Mouse (Mus musculus) testis, adult 2 months (tissue): ENCODE data around the gene Olfr1061.
"Not testable (repeated sequence)": the region's sequence is repeated elsewhere in the genome, so short reads cannot be mapped to it uniquely, and the experiment has no call there.

ENCODE experiments used
- CTCF ChIP-seq: fragments of 200-500 bp; IDR thresholded peaks from 2 replicates; pipeline ENCODE4 v1.5.1; 2012; ENCODE audit warnings: low read depth, mild to moderate bottlenecking, inconsistent platforms, low read length, moderate library complexity; ENCODE audit not compliant: control insufficient read depth, insufficient read depth, insufficient replicate concordance
- POLR2A ChIP-seq: fragments of 200-500 bp; IDR thresholded peaks from 2 replicates; pipeline ENCODE4 v1.6.1; 2012; ENCODE audit warnings: low read depth, mild to moderate bottlenecking, inconsistent platforms, low read length, moderate library complexity; ENCODE audit not compliant: control insufficient read depth

DNA sequence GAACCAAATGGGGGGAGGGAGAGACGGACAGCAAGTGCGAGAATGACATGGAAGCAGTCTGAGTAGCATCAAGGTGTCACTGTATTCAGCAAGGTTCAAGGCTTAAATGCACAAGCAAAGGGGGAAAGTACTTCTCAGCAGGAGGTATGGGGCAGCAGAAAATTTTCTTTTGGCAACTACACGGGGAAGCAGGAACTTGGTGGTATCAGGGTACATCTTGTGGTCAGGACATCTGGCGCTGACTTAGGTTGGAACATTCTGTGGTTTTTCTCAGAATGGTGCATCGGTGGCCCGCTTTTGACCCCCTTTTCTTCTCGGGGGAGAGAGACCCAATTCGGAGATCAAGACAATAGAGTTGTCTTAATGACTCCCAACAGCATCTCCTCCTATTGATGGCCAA, 14.7 kb upstream of the Olfr1061 start:
- not testable (repeated sequence) for TF ChIP-seq POLR2A, CTCF
